Mouse (Mus musculus): Measurements from ENCODE around the gene Ccr8. TPM values are rescaled to one million over a fixed set of nuclear protein-coding genes. Genes with fewer than 3 reads are reported as not detected.
A peak's percentile ranks its signal among the peaks of the same experiment; 100 is the strongest.
"Not testable (repeated sequence)": the region's sequence is repeated elsewhere in the genome, so short reads cannot be mapped to it uniquely, and the experiment has no call there.

Gene Ccr8
- polyA plus RNA-seq, 1 experiment = not detected

DNA sequence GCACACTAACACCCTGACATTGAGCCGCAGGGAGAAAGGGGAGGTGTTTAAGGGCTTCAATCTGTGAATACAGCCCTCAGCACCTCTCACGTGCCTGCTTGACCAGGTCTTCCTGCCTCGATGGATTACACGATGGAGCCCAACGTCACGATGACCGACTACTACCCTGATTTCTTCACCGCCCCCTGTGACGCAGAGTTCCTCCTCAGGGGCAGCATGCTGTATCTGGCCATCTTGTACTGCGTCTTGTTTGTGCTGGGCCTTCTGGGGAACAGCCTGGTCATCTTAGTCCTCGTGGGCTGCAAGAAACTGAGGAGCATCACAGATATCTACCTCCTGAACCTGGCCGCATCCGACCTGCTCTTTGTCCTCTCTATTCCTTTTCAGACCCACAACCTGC, 1.8 kb downstream of the Ccr8 start:
- Histone ChIP-seq H3K27me3 (ENCODE audit: control insufficient read depth, insufficient read depth, insufficient read length) (no peaks in the 10 kb centered on the region), H3K79me2 (ENCODE audit: control insufficient read depth, insufficient read depth) (no peaks in the 10 kb centered on the region), H3K4me2 (ENCODE audit: low read depth) (no peak overlapping the region), H3K36me3 (ENCODE audit: control insufficient read depth, insufficient read depth) (no peaks in the 10 kb centered on the region), H3K4me3 (no peak overlapping the region), H3ac (ENCODE audit: control insufficient read depth, insufficient read length) (no peak overlapping the region)
- TF ChIP-seq MAX (IDR thresholded peaks at IDR 0.05; ENCODE audit: low read depth) = no peak
- TF ChIP-seq SRF (IDR thresholded peaks at IDR 0.05; ENCODE audit: control insufficient read depth, insufficient read length, low read depth) = no peak
- no peak for TF ChIP-seq POLR2AphosphoS2 (IDR thresholded peaks at IDR 0.05; ENCODE audit: insufficient read length, low read depth)
- no peak for TF ChIP-seq USF1 (IDR thresholded peaks at IDR 0.05; ENCODE audit: low read depth)
- no peak for TF ChIP-seq CEBPB (IDR thresholded peaks at IDR 0.05; ENCODE audit: insufficient read depth, poor library complexity, severe bottlenecking)
- TF ChIP-seq E2F4 (IDR thresholded peaks at IDR 0.05; ENCODE audit: insufficient read depth) = no peak
- TF ChIP-seq TCF3 (IDR thresholded peaks at IDR 0.05; ENCODE audit: insufficient read length, low read depth) = no peak
- TF ChIP-seq REST (IDR thresholded peaks at IDR 0.05; ENCODE audit: insufficient read depth, insufficient read length) = no peak
- no peak for TF ChIP-seq MYOD1 (IDR thresholded peaks at IDR 0.05; ENCODE audit: control insufficient read depth in 1 of 3, insufficient read length in 2 of 3, low read depth in 2 of 3)
- TF ChIP-seq TCF12 (IDR thresholded peaks at IDR 0.05; ENCODE audit: insufficient read depth, poor library complexity, severe bottlenecking) = no peak
- TF ChIP-seq POLR2A (IDR thresholded peaks at IDR 0.05; ENCODE audit: insufficient read length, low read depth) = no peak
- no peak for TF ChIP-seq MYOG (IDR thresholded peaks at IDR 0.05; ENCODE audit: control insufficient read depth in 1 of 3, insufficient read depth in 1 of 3, insufficient read length in 2 of 3, low read depth in 2 of 3)

DNA sequence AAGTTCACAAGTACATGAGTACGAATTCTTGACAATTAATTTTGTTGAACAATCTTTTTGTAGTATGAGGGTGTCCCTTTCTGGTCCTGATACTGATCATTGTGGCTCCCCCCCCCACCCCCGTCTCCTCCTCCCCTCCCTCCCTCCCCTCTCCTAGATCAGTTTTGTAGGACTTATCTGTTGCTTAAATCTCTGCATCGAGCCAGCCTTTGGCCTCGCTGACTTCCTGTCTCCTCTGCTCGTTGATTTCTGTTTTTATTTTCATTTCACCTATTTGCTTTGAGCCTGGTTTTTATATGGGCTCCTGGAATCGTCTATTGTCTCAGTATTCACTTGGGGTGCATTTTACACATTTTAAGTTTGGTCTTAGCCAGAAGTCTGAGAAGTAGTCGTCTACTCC, 4.0 kb downstream of the Ccr8 start:
- Histone ChIP-seq H3K36me3 (ENCODE audit: control insufficient read depth, insufficient read depth) (no peaks in the 10 kb centered on the region), H3K4me3 (no peak overlapping the region), H3K27me3 (ENCODE audit: control insufficient read depth, insufficient read depth, insufficient read length) (no peaks in the 10 kb centered on the region), H3K4me2 (ENCODE audit: low read depth) (no peak overlapping the region), H3K79me2 (ENCODE audit: control insufficient read depth, insufficient read depth) (no peaks in the 10 kb centered on the region), H3ac (ENCODE audit: control insufficient read depth, insufficient read length) (no peak overlapping the region)
- TF ChIP-seq USF1 (IDR thresholded peaks at IDR 0.05; ENCODE audit: low read depth) (no peak), POLR2AphosphoS2 (IDR thresholded peaks at IDR 0.05; ENCODE audit: insufficient read length, low read depth) (no peak), SRF (IDR thresholded peaks at IDR 0.05; ENCODE audit: control insufficient read depth, insufficient read length, low read depth) (no peak), CEBPB (IDR thresholded peaks at IDR 0.05; ENCODE audit: insufficient read depth, poor library complexity, severe bottlenecking) (no peak), REST (IDR thresholded peaks at IDR 0.05; ENCODE audit: insufficient read depth, insufficient read length) (no peak), E2F4 (IDR thresholded peaks at IDR 0.05; ENCODE audit: insufficient read depth) (no peak), MYOG (IDR thresholded peaks at IDR 0.05; ENCODE audit: control insufficient read depth in 1 of 3, insufficient read depth in 1 of 3, insufficient read length in 2 of 3, low read depth in 2 of 3) (no peak), POLR2A (IDR thresholded peaks at IDR 0.05; ENCODE audit: insufficient read length, low read depth) (no peak), TCF3 (IDR thresholded peaks at IDR 0.05; ENCODE audit: insufficient read length, low read depth) (no peak)

DNA sequence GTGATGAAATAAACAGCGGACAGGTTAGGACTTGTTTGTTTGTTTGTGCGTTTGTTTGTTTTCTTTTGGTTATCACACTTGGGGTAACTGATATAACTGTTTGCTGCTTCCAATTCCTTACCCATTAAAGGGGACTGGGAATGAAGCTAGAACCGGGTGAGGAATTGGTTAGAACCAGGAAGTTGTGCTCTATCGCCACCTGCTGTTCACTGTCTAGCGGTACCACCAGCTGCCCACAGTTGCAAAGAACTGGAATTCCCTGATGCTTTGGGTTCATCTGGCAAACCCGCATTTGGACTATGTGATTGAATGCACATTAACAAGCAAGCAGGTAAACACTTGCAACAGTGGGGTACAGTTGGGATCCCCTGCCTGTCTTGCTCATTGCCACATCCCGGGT, 6.8 kb downstream of the Ccr8 start:
- Histone ChIP-seq H3K4me2 (ENCODE audit: low read depth) (no peak overlapping the region), H3K79me2 (ENCODE audit: control insufficient read depth, insufficient read depth) (no peaks in the 10 kb centered on the region), H3K27me3 (ENCODE audit: control insufficient read depth, insufficient read depth, insufficient read length) (no peaks in the 10 kb centered on the region), H3K36me3 (ENCODE audit: control insufficient read depth, insufficient read depth) (no peaks in the 10 kb centered on the region), H3K4me3 (no peak overlapping the region), H3ac (ENCODE audit: control insufficient read depth, insufficient read length) (no peak overlapping the region)
- TF ChIP-seq MYOG (IDR thresholded peaks at IDR 0.05; ENCODE audit: control insufficient read depth in 1 of 3, insufficient read depth in 1 of 3, insufficient read length in 2 of 3, low read depth in 2 of 3) (no peak), SRF (IDR thresholded peaks at IDR 0.05; ENCODE audit: control insufficient read depth, insufficient read length, low read depth) (no peak), POLR2AphosphoS2 (IDR thresholded peaks at IDR 0.05; ENCODE audit: insufficient read length, low read depth) (no peak), MYOD1 (IDR thresholded peaks at IDR 0.05; ENCODE audit: control insufficient read depth in 1 of 3, insufficient read length in 2 of 3, low read depth in 2 of 3) (peak in 2 of 3 experiments; percentile 5 to 11), REST (IDR thresholded peaks at IDR 0.05; ENCODE audit: insufficient read depth, insufficient read length) (no peak), POLR2A (IDR thresholded peaks at IDR 0.05; ENCODE audit: insufficient read length, low read depth) (no peak), CEBPB (IDR thresholded peaks at IDR 0.05; ENCODE audit: insufficient read depth, poor library complexity, severe bottlenecking) (no peak), E2F4 (IDR thresholded peaks at IDR 0.05; ENCODE audit: insufficient read depth) (no peak)

DNA sequence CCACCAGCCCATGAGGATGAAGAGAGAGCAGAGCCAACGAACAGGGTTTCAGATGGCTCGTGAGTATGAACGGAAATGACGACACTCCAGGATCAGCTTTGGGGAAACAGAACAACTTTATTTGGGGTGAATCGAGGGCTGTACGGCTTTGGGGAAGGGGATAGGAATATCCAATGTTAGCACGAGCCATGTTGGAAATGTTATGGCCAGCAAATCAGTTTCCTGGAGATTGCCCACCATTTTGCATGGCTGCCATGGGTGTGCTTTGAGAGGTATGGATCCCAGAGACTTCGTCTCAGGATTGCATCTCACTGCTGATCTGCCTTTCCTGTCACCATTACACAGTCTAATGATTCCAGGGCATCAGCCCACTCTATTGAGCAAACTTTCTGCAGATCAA, 7.4 kb downstream of the Ccr8 start:
- Histone ChIP-seq H3ac (ENCODE audit: control insufficient read depth, insufficient read length) (no peak overlapping the region), H3K36me3 (ENCODE audit: control insufficient read depth, insufficient read depth) (no peaks in the 10 kb centered on the region), H3K79me2 (ENCODE audit: control insufficient read depth, insufficient read depth) (no peaks in the 10 kb centered on the region), H3K4me2 (ENCODE audit: low read depth) (no peak overlapping the region), H3K27me3 (ENCODE audit: control insufficient read depth, insufficient read depth, insufficient read length) (no peaks in the 10 kb centered on the region), H3K4me3 (no peak overlapping the region)
- TF ChIP-seq TCF3 (IDR thresholded peaks at IDR 0.05; ENCODE audit: insufficient read length, low read depth) (no peak), USF1 (IDR thresholded peaks at IDR 0.05; ENCODE audit: low read depth) (no peak), MYOG (IDR thresholded peaks at IDR 0.05; ENCODE audit: control insufficient read depth in 1 of 3, insufficient read depth in 1 of 3, insufficient read length in 2 of 3, low read depth in 2 of 3) (no peak), SRF (IDR thresholded peaks at IDR 0.05; ENCODE audit: control insufficient read depth, insufficient read length, low read depth) (no peak), MYOD1 (IDR thresholded peaks at IDR 0.05; ENCODE audit: control insufficient read depth in 1 of 3, insufficient read length in 2 of 3, low read depth in 2 of 3) (no peak), REST (IDR thresholded peaks at IDR 0.05; ENCODE audit: insufficient read depth, insufficient read length) (no peak), POLR2AphosphoS2 (IDR thresholded peaks at IDR 0.05; ENCODE audit: insufficient read length, low read depth) (no peak), CEBPB (IDR thresholded peaks at IDR 0.05; ENCODE audit: insufficient read depth, poor library complexity, severe bottlenecking) (no peak), E2F4 (IDR thresholded peaks at IDR 0.05; ENCODE audit: insufficient read depth) (no peak)

DNA sequence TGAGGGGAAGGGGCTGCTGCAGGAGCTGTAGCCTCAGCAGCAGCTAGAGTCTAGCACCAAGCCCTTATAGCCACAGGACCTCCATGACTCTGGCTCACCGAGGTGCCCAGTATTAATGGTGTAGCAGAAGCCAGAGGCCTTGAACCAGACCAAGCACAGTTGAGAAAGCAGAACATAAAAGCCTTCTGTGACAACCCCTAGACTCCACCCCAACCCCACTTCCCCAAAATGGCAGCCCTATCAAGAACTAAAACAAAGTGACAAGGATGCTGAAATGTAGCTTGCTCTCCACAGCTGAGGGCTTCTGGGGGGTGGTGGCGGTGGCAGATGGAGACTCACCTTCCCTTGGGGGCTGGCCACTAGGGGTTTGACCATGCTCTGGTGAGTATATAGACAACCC, 9.3 kb downstream of the Ccr8 start:
- Histone ChIP-seq H3K79me2 (ENCODE audit: control insufficient read depth, insufficient read depth) (no peaks in the 10 kb centered on the region), H3ac (ENCODE audit: control insufficient read depth, insufficient read length) (no peak overlapping the region), H3K4me3 (no peak overlapping the region), H3K27me3 (ENCODE audit: control insufficient read depth, insufficient read depth, insufficient read length) (no peaks in the 10 kb centered on the region), H3K36me3 (ENCODE audit: control insufficient read depth, insufficient read depth) (no peaks in the 10 kb centered on the region), H3K4me2 (ENCODE audit: low read depth) (no peak overlapping the region)
- TF ChIP-seq SRF (IDR thresholded peaks at IDR 0.05; ENCODE audit: control insufficient read depth, insufficient read length, low read depth) (no peak), MYOG (IDR thresholded peaks at IDR 0.05; ENCODE audit: control insufficient read depth in 1 of 3, insufficient read depth in 1 of 3, insufficient read length in 2 of 3, low read depth in 2 of 3) (no peak), TCF3 (IDR thresholded peaks at IDR 0.05; ENCODE audit: insufficient read length, low read depth) (no peak), CEBPB (IDR thresholded peaks at IDR 0.05; ENCODE audit: insufficient read depth, poor library complexity, severe bottlenecking) (no peak), USF1 (IDR thresholded peaks at IDR 0.05; ENCODE audit: low read depth) (no peak), POLR2AphosphoS2 (IDR thresholded peaks at IDR 0.05; ENCODE audit: insufficient read length, low read depth) (no peak), MAX (IDR thresholded peaks at IDR 0.05; ENCODE audit: low read depth) (no peak), POLR2A (IDR thresholded peaks at IDR 0.05; ENCODE audit: insufficient read length, low read depth) (no peak), TCF12 (IDR thresholded peaks at IDR 0.05; ENCODE audit: insufficient read depth, poor library complexity, severe bottlenecking) (no peak), REST (IDR thresholded peaks at IDR 0.05; ENCODE audit: insufficient read depth, insufficient read length) (no peak), E2F4 (IDR thresholded peaks at IDR 0.05; ENCODE audit: insufficient read depth) (no peak), MYOD1 (IDR thresholded peaks at IDR 0.05; ENCODE audit: control insufficient read depth in 1 of 3, insufficient read length in 2 of 3, low read depth in 2 of 3) (no peak)

DNA sequence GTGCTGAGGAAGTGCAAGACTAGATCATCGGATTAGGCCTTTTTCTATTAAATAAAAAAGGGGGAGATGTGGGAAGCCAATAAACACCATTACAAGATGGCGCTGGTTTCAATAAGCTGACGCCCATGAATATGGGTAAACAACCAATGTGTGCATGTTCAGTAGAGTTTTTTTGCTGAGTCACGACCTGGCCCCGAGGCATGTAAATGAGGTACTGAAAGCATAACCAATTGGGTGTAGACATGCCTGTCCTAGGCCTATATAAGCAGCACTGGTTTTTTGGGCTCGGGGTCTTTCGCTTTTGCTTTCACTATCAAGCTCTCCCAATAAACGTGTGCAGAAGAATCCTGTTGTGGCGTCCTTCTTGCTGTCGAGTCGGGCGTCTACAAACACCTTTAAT, 17.0 kb downstream of the Ccr8 start:
- not testable (repeated sequence) for H3K4me3 ChIP-seq; H3K27me3 ChIP-seq (ENCODE audit: control insufficient read depth, insufficient read depth, insufficient read length); H3K79me2 ChIP-seq (ENCODE audit: control insufficient read depth, insufficient read depth); H3K36me3 ChIP-seq (ENCODE audit: control insufficient read depth, insufficient read depth); H3ac ChIP-seq (ENCODE audit: control insufficient read depth, insufficient read length); H3K4me2 ChIP-seq (ENCODE audit: low read depth)

Measured in myocyte (in vitro differentiated cells).